Mouse (Mus musculus): ENCODE results near the gene Gm28047. TPM values are rescaled to one million over a fixed set of nuclear protein-coding genes. Genes with fewer than 3 reads are reported as not detected.
A peak's percentile ranks its signal among the peaks of the same experiment; 100 is the strongest.
"Not testable (repeated sequence)": the region's sequence is repeated elsewhere in the genome, so short reads cannot be mapped to it uniquely, and the experiment has no call there.

Gm28047 gene
- polyA plus RNA-seq, 1 experiment from 2014 or later = not detected

GRCm38 (mm10) chr15:102665494-102665893 is 40.6 kb upstream of the Gm28047 start:
- no peak overlapping the region for H3K4me3 ChIP-seq (ENCODE audit: low read depth, low read length)
- H3K4me2 ChIP-seq = no peak overlapping the region
- H3K27ac ChIP-seq (ENCODE audit: low read depth, low read length) = no peak overlapping the region
- H3K9ac ChIP-seq (ENCODE audit: low read depth, low read length) = no peak overlapping the region
- no peaks in the 10 kb centered on the region for H3K27me3 ChIP-seq (ENCODE audit: control insufficient read depth, insufficient read depth, low read length)
- 38% methylated on average over 4 of the region's 4 CpGs for WGBS (ENCODE audit: insufficient replicate concordance)
- 0 out of 2 replicates have a peak, but pooled peaks have one; percentile 31 for ATAC-seq (replicated peaks; ENCODE audit: insufficient number of reproducible peaks, low FRiP score, low TSS enrichment)
- peaks cover 32% of the 10 kb centered on the region for H3K36me3 ChIP-seq (ENCODE audit: control insufficient read depth, insufficient read depth, low read length)
- no peaks in the 10 kb centered on the region for H3K9me3 ChIP-seq (replicated peaks; ENCODE audit: control insufficient read depth, low read length)
- H3K4me1 ChIP-seq (ENCODE audit: control insufficient read depth, insufficient read depth, low read length) = peaks cover 7% of the 10 kb centered on the region

- peaks cover 33% of the 10 kb centered on the region for H3K36me3 ChIP-seq (ENCODE audit: control insufficient read depth, insufficient read depth, low read length)
- no peak overlapping the region for H3K4me2 ChIP-seq
- no peak overlapping the region for H3K27ac ChIP-seq (ENCODE audit: low read depth, low read length)
- no peak overlapping the region for H3K4me3 ChIP-seq (ENCODE audit: low read depth, low read length)
- H3K9me3 ChIP-seq (replicated peaks; ENCODE audit: control insufficient read depth, low read length) = no peaks in the 10 kb centered on the region
- no peaks in the 10 kb centered on the region for H3K4me1 ChIP-seq (ENCODE audit: control insufficient read depth, insufficient read depth, low read length)
- H3K9ac ChIP-seq (ENCODE audit: low read depth, low read length) = no peak overlapping the region
- WGBS (ENCODE audit: insufficient replicate concordance) = 93% methylated on average over 8 of the region's 8 CpGs
- no peak for ATAC-seq (replicated peaks; ENCODE audit: insufficient number of reproducible peaks, low FRiP score, low TSS enrichment)
- H3K27me3 ChIP-seq (ENCODE audit: control insufficient read depth, insufficient read depth, low read length) = no peaks in the 10 kb centered on the region
These were observed 39.0 kb upstream of the Gm28047 start for GRCm38 (mm10) chr15:102663825-102664224.

GRCm38 (mm10) chr15:102662601-102663000 is 37.7 kb upstream of the Gm28047 start:
- H3K4me3 ChIP-seq (ENCODE audit: low read depth, low read length); H3K27ac ChIP-seq (ENCODE audit: low read depth, low read length); H3K9ac ChIP-seq (ENCODE audit: low read depth, low read length); H3K4me2 ChIP-seq; ATAC-seq (replicated peaks; ENCODE audit: insufficient number of reproducible peaks, low FRiP score, low TSS enrichment); H3K27me3 ChIP-seq (ENCODE audit: control insufficient read depth, insufficient read depth, low read length); H3K4me1 ChIP-seq (ENCODE audit: control insufficient read depth, insufficient read depth, low read length); H3K9me3 ChIP-seq (replicated peaks; ENCODE audit: control insufficient read depth, low read length): not testable (repeated sequence)
- WGBS (ENCODE audit: insufficient replicate concordance) = no CpG with 5 or more reads among the region's 2 CpGs
- H3K36me3 ChIP-seq (ENCODE audit: control insufficient read depth, insufficient read depth, low read length) = peaks cover 33% of the 10 kb centered on the region

DNA sequence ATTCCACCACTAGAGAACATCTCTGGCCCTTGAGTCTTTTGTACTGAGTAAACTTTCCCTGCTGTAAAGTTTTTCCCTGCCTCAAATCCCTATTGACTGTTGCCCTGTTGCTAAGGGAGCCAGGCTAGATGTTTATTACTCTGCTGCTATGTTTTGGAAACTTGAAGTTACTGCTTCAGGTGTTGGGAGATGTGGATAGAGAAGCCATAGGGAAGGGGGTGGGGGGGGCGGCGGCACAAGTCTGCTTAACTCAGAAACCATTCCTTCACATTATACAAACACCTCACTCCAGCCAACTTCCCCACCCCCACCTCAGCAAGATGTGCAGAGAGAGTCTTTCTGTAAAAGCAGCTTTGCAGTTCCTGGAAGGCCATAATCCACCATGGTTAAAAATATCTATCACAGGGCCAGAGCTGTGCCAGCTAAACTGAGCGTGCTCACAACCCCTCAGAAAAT is 33.1 kb upstream of the Gm28047 start:
- Histone ChIP-seq H3K9ac (ENCODE audit: low read depth, low read length) (0 out of 2 replicates have a peak overlapping the region, but pooled peaks have one; percentile 22), H3K4me1 (ENCODE audit: control insufficient read depth, insufficient read depth, low read length) (peaks cover 12% of the 10 kb centered on the region), H3K4me3 (ENCODE audit: low read depth, low read length) (no peak overlapping the region), H3K27ac (ENCODE audit: low read depth, low read length) (peak overlapping the region; percentile 81), H3K4me2 (no peak overlapping the region; the same call in 1 of the 2 replicates), H3K27me3 (ENCODE audit: control insufficient read depth, insufficient read depth, low read length) (no peaks in the 10 kb centered on the region), H3K9me3 (replicated peaks; ENCODE audit: control insufficient read depth, low read length) (no peaks in the 10 kb centered on the region), H3K36me3 (ENCODE audit: control insufficient read depth, insufficient read depth, low read length) (peaks cover 9% of the 10 kb centered on the region; the same call in 1 of the 2 replicates)
- 47% methylated on average over 3 of the region's 3 CpGs for WGBS (ENCODE audit: insufficient replicate concordance)
- ATAC-seq (replicated peaks; ENCODE audit: insufficient number of reproducible peaks, low FRiP score, low TSS enrichment) = no peak

DNA sequence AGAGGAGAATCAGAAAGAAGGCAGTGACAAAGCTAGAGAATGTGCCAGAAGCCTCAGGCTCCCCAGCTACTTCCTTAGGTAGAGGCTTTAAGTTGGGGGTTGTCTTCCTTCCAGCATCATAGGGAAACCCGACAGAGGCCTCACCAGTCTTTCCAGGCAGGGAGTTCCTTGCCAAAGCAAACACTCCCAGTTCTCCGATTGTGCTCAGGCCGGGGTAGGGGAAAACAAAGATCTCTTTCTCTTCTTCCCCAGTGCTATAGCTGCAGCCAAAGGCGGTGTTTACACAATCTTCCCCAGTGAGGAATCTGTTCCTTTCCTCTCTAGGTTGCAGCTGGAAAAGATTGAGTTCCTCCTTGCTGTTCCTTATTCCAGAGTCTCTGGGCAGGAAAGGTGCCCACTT is 31.8 kb upstream of the Gm28047 start:
- Histone ChIP-seq H3K27ac (ENCODE audit: low read depth, low read length) (peak overlapping the region; percentile 81), H3K4me3 (ENCODE audit: low read depth, low read length) (no peak overlapping the region), H3K4me1 (ENCODE audit: control insufficient read depth, insufficient read depth, low read length) (peaks cover 12% of the 10 kb centered on the region), H3K4me2 (no peak overlapping the region), H3K36me3 (ENCODE audit: control insufficient read depth, insufficient read depth, low read length) (peaks cover 9% of the 10 kb centered on the region; the same call in 1 of the 2 replicates), H3K27me3 (ENCODE audit: control insufficient read depth, insufficient read depth, low read length) (no peaks in the 10 kb centered on the region), H3K9ac (ENCODE audit: low read depth, low read length) (no peak overlapping the region), H3K9me3 (replicated peaks; ENCODE audit: control insufficient read depth, low read length) (no peaks in the 10 kb centered on the region)
- peak; percentile 52; the same call in 1 of the 2 replicates for ATAC-seq (replicated peaks; ENCODE audit: insufficient number of reproducible peaks, low FRiP score, low TSS enrichment)
- WGBS (ENCODE audit: insufficient replicate concordance) = 35% methylated on average over 4 of the region's 4 CpGs

DNA sequence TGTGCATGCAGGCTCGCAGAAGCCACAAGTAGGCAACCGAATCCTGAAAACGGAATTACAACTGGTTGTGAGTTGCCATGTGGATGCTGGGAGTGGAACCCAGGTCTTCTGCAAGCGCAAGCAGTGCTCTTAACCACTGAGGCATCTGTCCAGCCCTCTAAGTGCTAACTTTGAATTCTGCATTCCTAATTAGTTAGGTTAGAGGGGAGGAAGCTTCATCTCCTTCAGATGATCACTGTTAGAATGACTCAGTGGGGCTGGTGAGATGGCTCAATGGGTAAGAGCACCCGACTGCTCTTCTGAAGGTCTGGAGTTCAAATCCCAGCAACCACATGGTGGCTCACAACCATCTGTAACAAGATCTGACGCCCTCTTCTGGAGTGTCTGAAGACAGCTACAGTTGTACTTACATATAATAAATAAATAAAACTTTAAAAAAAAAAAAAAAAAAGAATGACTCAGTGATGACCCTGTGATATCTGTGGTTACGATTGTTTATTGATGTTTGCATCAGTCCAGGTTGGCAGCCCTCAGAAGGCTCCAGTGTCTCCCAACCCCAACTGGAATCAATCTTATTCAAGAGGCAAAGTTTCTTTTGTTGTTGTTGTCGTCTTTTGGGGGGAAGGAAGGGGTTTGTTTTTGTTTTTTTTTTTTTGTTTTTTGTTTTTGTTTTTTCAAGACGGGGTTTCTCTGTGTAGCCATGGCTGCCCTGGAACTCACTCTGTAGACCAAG is 27.2 kb upstream of the Gm28047 start:
- not testable (repeated sequence) for H3K36me3 ChIP-seq (ENCODE audit: control insufficient read depth, insufficient read depth, low read length); H3K27ac ChIP-seq (ENCODE audit: low read depth, low read length); H3K4me2 ChIP-seq; H3K27me3 ChIP-seq (ENCODE audit: control insufficient read depth, insufficient read depth, low read length); H3K4me1 ChIP-seq (ENCODE audit: control insufficient read depth, insufficient read depth, low read length); H3K4me3 ChIP-seq (ENCODE audit: low read depth, low read length); ATAC-seq (replicated peaks; ENCODE audit: insufficient number of reproducible peaks, low FRiP score, low TSS enrichment); H3K9ac ChIP-seq (ENCODE audit: low read depth, low read length); H3K9me3 ChIP-seq (replicated peaks; ENCODE audit: control insufficient read depth, low read length)
- WGBS (ENCODE audit: insufficient replicate concordance) = 77% methylated on average over 8 of the region's 9 CpGs

DNA sequence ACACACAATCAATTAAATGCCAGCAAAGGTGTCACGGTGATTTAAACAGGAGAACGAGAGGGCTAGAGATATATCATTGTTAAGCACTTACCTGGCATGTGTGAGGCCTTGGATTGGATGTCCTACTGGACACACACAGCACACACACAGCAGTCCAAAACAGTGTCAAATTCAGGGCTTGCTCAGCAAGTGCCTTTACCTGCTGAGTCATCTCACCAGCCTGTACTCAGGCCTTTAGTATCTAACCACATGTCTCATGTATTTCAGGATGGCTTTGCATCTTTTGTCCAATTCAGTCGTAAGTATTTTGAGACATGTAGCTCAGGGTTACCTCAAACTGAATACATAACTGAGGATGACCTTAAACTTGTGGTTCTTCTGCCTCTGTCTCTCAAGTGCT is 26.2 kb upstream of the Gm28047 start:
- Histone ChIP-seq H3K27me3 (ENCODE audit: control insufficient read depth, insufficient read depth, low read length) (no peaks in the 10 kb centered on the region), H3K9ac (ENCODE audit: low read depth, low read length) (no peak overlapping the region), H3K4me1 (ENCODE audit: control insufficient read depth, insufficient read depth, low read length) (no peaks in the 10 kb centered on the region; the same call in 1 of the 2 replicates), H3K4me3 (ENCODE audit: low read depth, low read length) (no peak overlapping the region), H3K4me2 (no peak overlapping the region), H3K27ac (ENCODE audit: low read depth, low read length) (no peak overlapping the region), H3K9me3 (replicated peaks; ENCODE audit: control insufficient read depth, low read length) (no peaks in the 10 kb centered on the region), H3K36me3 (ENCODE audit: control insufficient read depth, insufficient read depth, low read length) (no peaks in the 10 kb centered on the region)
- no peak for ATAC-seq (replicated peaks; ENCODE audit: insufficient number of reproducible peaks, low FRiP score, low TSS enrichment)
- 77% methylated on average over 3 of the region's 3 CpGs for WGBS (ENCODE audit: insufficient replicate concordance)

DNA sequence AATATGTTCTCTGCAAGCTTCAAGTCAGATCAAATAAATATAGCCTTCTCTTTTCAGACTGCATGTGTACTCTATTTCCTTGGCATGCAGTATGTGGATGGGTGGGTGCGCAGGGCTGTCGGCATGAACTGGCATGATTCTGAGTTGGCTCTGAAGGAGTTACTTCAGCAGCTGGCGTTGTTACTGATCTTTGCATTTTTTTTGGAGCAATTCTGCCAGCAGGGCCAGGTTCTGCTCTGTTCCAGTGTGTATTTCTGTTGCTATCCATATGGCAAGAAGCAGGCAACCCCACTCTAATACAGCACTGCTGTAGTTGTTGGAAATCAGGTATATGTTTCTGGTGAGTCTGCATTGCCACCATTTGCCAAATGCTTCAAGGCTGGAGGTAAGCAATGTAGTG is 10.9 kb upstream of the Gm28047 start:
- no peaks in the 10 kb centered on the region for H3K9me3 ChIP-seq (replicated peaks; ENCODE audit: control insufficient read depth, low read length)
- WGBS (ENCODE audit: insufficient replicate concordance) = 80% methylated on average over 3 of the region's 3 CpGs
- ATAC-seq (replicated peaks; ENCODE audit: insufficient number of reproducible peaks, low FRiP score, low TSS enrichment) = no peak
- H3K4me3 ChIP-seq (ENCODE audit: low read depth, low read length) = no peak overlapping the region
- H3K27ac ChIP-seq (ENCODE audit: low read depth, low read length) = no peak overlapping the region
- no peak overlapping the region for H3K9ac ChIP-seq (ENCODE audit: low read depth, low read length)
- H3K27me3 ChIP-seq (ENCODE audit: control insufficient read depth, insufficient read depth, low read length) = no peaks in the 10 kb centered on the region
- no peaks in the 10 kb centered on the region for H3K4me1 ChIP-seq (ENCODE audit: control insufficient read depth, insufficient read depth, low read length)
- no peaks in the 10 kb centered on the region for H3K36me3 ChIP-seq (ENCODE audit: control insufficient read depth, insufficient read depth, low read length)
- no peak overlapping the region for H3K4me2 ChIP-seq

GRCm38 (mm10) chr15:102634684-102635083 is 9.8 kb upstream of the Gm28047 start:
- H3K4me2 ChIP-seq = no peak overlapping the region
- WGBS (ENCODE audit: insufficient replicate concordance) = 89% methylated on average over 8 of the region's 8 CpGs
- H3K4me3 ChIP-seq (ENCODE audit: low read depth, low read length) = no peak overlapping the region
- no peak for ATAC-seq (replicated peaks; ENCODE audit: insufficient number of reproducible peaks, low FRiP score, low TSS enrichment)
- H3K36me3 ChIP-seq (ENCODE audit: control insufficient read depth, insufficient read depth, low read length) = no peaks in the 10 kb centered on the region
- no peaks in the 10 kb centered on the region for H3K4me1 ChIP-seq (ENCODE audit: control insufficient read depth, insufficient read depth, low read length)
- no peaks in the 10 kb centered on the region for H3K9me3 ChIP-seq (replicated peaks; ENCODE audit: control insufficient read depth, low read length)
- H3K9ac ChIP-seq (ENCODE audit: low read depth, low read length) = no peak overlapping the region
- no peaks in the 10 kb centered on the region for H3K27me3 ChIP-seq (ENCODE audit: control insufficient read depth, insufficient read depth, low read length)
- no peak overlapping the region for H3K27ac ChIP-seq (ENCODE audit: low read depth, low read length)

Measured in heart, embryonic 11.5 days (tissue).